Mouse (Mus musculus) erythroblast, adult 5-6 weeks (primary cell): ENCODE measurements at regions not wholly inside any gene's neighbourhood (a gene's known extent, or its start where the extent isn't known, plus 50 kb on each side); places are given as distances from the start of the nearest gene placed in this dataset.

Source experiments
- ATAC-seq: replicated peaks from 2 replicates; pipeline ENCODE4 v1.8.0; 2016; ENCODE audit warnings: moderate number of reproducible peaks, mild to moderate bottlenecking, moderate TSS enrichment, inconsistent platforms; ENCODE audit not compliant: poor library complexity, low FRiP score, severe bottlenecking

GRCm38 (mm10) chr4:98282275-98282674 lies 100.8 kb downstream of the Tm2d1 start:
- ATAC-seq, result no peak

- no peak for ATAC-seq
Observed at GRCm38 (mm10) chr4:98258336-98258735, 124.8 kb downstream of the Tm2d1 start.

- ATAC-seq, result no peak
Observed at GRCm38 (mm10) chr4:98257711-98258110, 125.4 kb downstream of the Tm2d1 start.

DNA sequence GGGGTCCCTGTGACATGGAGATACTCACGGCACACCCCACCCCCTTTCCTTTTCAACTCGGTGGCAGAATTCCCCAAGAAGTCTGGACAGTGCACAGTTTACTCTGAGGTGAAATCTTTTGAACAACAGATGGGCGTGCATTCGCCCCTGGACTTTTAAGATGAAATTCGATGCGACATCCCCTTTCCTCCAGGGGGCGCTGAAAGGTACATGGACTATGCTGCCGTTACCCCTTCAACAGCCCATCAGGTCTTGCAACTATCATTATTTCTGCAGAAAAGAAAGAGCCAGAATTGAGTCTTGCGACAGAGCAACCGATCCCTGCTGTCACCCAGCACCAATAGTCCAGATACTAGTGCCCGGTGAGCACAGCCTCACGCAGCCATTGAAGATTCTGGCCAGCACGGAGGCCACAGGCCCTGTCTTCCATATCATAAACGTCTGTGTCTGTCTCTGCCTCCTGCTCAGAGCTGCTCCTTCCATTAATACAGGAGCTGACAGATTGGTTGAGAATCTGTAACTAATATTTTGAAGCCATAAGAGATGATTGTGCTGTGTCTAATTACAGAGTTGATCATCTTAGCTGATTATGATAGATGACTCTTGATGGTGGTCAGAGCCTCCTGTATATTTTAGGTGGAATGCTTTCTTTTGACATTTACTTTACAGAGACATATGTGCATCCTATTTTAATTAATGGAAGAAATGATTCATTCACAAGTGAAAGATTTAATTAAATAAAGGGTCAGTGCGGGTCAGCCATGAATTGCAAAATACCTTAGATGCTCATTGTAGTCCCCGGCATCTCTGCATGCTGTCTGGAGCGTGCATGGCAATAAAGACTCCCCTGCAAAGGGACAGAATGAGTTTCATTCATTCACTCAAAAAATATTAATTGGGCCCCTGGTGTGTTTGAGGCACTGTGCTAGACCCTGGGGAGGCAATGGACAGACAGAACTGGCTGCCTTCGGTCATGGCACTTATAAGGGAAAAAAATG lies 128.0 kb downstream of the Tm2d1 start:
- no peak for ATAC-seq

DNA sequence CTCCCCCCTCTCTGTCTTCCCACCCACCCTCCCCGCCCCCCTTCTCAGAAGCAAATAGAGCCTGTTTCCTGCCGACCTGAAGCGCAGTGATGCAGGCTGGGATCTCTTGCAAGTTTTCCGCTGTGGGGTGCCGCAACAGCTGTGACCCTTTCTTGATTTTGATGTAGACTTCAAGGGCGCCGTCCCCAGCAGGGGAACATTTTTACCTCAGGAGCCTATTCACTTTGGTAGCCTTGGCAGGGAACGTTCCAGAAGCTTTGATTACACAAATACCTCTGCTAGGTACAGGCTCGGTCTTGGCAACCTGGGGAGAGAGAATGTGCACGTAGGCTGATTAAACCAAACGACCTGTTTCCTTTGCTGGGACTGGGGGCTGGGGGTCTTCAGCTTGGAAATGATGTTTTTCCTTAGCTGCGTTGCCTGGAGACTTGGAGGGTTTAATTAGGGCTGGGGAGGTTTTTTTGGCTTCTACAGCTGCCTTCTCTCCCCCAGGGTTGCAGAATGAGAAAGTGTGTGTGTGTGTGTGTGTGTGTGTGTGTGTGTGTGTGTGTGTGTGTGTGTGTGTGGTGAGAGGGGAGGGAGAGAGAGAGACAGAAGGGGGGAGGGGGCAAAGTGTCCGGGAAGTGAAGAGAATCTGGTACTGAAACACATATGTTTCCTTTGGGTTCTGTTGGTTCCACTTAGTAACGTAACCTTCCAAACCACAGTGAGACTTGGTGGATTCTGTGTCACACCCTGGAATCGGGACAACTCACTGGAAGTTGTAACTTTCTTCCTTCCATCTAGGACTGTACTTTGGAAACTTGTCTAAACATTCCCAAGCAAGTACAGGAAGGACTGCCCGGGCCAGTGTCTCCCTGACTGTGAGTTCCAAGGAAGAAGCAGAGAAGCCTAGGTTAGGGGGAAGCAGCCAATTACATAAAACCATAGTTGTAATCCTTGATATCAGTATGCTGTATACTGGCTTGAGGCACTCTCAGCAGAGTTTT lies 138.9 kb downstream of the Tm2d1 start:
- no peak for ATAC-seq

GRCm38 (mm10) chr4:98243502-98243901 lies 139.6 kb downstream of the Tm2d1 start:
- ATAC-seq, result peak; percentile 71

DNA sequence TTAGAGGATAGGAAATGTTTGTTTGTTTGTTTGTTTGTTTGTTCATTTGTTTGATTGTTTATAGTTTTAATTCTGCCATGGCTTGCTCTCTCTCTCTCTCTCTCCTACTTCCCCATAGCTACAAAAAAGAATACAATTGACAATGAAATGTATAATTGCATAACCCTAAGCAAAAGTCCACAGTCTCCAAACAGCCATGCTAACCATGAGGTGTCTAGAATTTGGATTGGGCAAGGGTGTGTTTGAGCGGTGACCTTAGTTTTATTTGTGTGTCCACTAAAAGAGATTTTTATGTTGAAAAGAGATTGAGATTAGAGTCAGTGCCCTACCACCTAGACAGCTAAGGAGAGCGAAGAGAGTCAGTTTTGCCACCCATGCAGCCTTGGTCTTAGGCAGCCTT lies 141.2 kb downstream of the Tm2d1 start:
- ATAC-seq, result no peak

DNA sequence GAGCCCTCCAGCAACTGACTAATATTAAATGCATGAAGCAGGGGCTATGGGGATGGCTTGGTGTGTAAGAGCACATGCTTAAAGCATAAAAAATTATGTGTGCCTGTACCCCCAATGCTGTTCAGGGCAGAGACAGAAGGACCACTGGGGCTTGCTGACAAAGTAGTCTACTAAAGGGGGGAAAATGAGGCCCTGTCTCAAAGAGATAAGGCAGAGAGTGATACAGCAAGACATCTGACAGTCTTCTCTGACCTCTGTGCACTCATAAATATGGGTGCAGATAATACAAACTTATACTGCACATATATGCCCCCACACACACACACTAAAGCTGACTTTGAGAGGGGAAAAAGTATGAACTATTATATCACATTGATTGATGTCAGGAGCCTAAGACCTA lies 142.8 kb downstream of the Tm2d1 start:
- ATAC-seq, result no peak; the same call in 1 of the 2 replicates

DNA sequence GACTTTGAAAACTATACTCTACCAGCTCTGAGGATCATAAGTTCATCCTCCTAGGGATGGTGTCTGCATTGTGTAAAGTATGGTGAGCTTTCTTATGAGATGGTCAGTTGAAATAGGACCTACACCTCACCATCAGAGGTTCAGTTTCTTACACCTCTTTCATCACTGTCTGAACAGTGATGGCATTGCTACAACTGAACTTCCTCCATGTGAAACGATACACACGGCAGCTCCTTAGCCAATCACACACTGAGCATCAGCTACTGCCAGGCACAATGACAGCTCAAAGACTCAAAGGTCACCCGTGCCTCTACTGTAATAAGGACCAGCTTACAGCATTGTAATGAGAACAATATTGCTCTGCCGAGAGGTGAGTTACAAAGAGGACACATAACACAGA lies 145.0 kb downstream of the Tm2d1 start:
- ATAC-seq, result no peak

GRCm38 (mm10) chr4:98237475-98237874 lies 145.6 kb downstream of the Tm2d1 start:
- ATAC-seq, result no peak

DNA sequence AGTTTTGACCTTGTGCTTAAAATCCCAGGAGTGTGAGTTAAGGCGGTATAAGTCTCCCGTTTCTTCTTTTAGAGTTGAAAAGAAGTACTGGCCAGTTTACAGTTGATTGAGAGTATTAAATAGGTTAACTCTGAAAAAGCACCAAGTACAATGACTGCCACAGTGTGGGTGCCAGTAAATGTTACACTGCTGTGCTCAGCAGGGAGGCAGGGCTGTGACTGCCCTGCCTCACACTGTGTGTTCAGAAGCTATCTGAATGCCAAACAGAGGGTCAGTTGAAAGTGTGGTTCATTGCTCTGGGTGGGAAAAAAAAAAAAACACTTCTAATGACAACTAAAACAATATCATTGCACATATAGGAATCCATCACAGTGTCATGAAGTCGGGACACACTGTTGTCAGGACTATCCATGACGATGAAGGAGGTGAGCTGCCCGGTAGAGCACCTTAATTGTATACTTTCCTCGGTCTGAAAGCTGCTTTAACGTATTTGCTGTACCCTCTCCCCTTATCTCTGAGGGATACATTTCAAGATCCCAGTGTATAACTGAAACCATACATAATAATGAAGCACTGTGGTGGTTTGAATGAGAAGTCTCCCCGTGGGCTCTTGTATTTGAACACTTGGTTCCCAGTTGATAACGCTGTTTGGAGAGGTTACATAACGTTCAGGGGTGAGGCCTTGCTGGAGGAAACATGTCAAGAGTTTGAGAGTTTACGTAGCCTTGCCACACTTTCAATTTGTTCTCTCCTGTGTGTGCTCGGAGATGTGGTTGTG lies 146.9 kb downstream of the Tm2d1 start:
- peak; percentile 40; the same call in 1 of the 2 replicates for ATAC-seq

GRCm38 (mm10) chr4:98228193-98228592 lies 154.9 kb downstream of the Tm2d1 start:
- no peak for ATAC-seq

GRCm38 (mm10) chr4:98224366-98224765 lies 158.7 kb downstream of the Tm2d1 start:
- no peak for ATAC-seq

DNA sequence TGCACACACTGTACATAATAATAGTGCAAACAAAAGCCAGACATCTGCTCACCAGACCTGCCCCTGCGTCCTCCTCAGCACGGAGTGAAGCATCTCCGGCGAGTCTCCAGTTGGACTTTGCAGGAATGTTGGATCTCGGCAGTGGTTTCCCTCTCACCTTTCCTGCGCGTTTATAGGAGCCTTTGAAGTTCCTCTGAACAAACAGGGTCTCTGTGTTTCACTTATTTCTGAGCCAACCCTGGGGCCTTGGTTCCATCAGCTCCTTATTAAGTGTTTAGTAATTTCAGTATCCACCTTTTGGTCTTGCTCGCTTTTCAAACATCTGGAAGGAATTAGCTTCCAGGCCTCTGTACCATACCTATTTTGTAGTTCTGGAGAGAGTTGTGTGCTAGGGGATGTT lies 159.7 kb downstream of the Tm2d1 start:
- no peak for ATAC-seq

- no peak for ATAC-seq
Observed at GRCm38 (mm10) chr4:98221566-98221965, 161.5 kb downstream of the Tm2d1 start.

DNA sequence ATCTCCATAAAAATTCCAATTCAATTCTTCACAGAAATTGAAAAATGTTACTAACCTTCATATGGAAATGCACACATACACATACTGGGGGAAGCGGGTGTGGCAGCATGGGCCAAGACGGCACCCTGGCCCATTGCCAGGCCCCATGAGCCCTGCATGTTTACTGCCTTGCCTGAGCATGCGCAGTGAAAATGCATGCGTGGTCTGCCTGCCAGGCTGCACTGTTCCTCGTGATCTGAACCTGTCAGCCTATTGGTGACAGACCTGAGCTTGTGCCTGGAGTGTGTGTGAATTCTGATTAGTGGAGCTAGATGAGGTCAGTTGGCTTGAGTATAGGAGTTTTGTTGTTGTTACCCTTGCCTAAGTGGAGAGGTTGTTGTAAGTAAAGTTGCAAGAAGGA lies 167.9 kb downstream of the Tm2d1 start:
- ATAC-seq, result peak; percentile 97

- no peak for ATAC-seq
Observed at GRCm38 (mm10) chr4:98207446-98207845, 175.7 kb downstream of the Tm2d1 start.

- 0 out of 2 replicates have a peak, but pooled peaks have one; percentile 30 for ATAC-seq
Observed at GRCm38 (mm10) chr4:98206245-98206970, 176.7 kb downstream of the Tm2d1 start.

- ATAC-seq, result no peak
Observed at GRCm38 (mm10) chr4:98203129-98203528, 180.0 kb downstream of the Tm2d1 start.
